In the genomic region with DNA sequence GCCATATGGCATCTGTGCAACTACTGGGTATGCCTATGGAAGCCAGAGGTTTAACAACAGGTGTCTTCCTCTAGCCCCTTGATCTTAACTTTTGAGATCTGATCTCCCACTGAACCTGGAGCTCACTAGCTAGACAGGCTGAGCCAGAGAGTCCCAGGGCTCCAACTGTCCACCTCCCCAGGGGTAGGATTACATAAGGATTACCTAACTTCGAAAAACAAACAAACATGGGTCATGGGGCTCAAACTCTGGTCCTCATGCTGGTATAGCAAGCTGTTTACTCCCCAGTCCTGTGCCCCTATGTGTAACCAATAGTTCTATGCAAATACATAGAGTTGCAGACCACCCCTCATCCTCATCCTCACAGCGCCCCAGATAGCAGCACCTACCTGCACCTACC, we compare ENCODE assay signal across 16 mouse cellular contexts.
"Had no signal": no experiment of that assay in that cellular context is flagged by ENCODE, and none has a peak within 500 bp of the region (broad histone marks: within the 10 kb centered on the region; RNA-seq: fewer than 3 reads in every experiment).

No protein-coding gene starts in this region.

- ATAC-seq: hindbrain, embryonic 16.5 days; inflammation-experienced regulatory T-cells, adult 6 months; intestine, postnatal 0 days had no signal

- H3K4me3 ChIP-seq: kidney, embryonic 15.5 days; left cerebral cortex, adult 2 months; limb, embryonic 12.5 days; megakaryocyte, embryonic 14.5 days; midbrain, embryonic 12.5 days; myocyte; neural tube, embryonic 15.5 days had no signal

- DNase-seq: kidney, postnatal 25 days; lung, postnatal 4 days; right cerebral cortex, postnatal 4 days; spleen, adult 18-20 months; thymus, adult 2 months; thymus, postnatal 25 days had no signal

- H3K9ac ChIP-seq: kidney, embryonic 15.5 days; limb, embryonic 12.5 days; midbrain, embryonic 12.5 days; neural tube, embryonic 15.5 days had no signal

- H3K4me2 ChIP-seq: kidney, embryonic 15.5 days; limb, embryonic 12.5 days; midbrain, embryonic 12.5 days; neural tube, embryonic 15.5 days had no signal

- H3K9me3 ChIP-seq: kidney, embryonic 15.5 days; limb, embryonic 12.5 days; megakaryocyte, embryonic 14.5 days; midbrain, embryonic 12.5 days; neural tube, embryonic 15.5 days had no signal

- H3K36me3 ChIP-seq: neural tube, embryonic 15.5 days had no signal

- H3K27me3 ChIP-seq: kidney, embryonic 15.5 days; limb, embryonic 12.5 days; megakaryocyte, embryonic 14.5 days; midbrain, embryonic 12.5 days; neural tube, embryonic 15.5 days had no signal

- H3K27ac ChIP-seq: kidney, embryonic 15.5 days; left cerebral cortex, adult 2 months; limb, embryonic 12.5 days; midbrain, embryonic 12.5 days; neural tube, embryonic 15.5 days had no signal
